ENCODE assay signal across 13 mouse cellular contexts in the genomic region with DNA sequence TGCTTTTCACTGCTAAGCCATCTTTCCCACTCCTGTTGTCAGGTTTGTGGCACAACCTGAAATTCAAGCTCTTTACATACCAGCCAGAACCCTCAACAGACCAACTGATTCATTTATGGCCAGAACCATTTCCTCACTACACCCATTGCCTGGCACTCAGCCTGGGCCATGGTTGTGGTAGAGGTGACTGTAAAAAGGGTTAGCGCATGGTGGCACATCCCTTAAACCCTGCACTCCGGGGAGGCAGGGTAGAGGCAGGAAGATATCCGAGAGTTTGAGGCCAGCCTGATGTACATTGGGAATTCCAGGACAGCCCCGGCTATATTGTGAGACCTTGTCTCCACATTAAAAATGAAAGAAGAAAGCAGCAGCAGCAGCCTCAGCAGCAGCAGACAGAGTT. TPM values are rescaled to one million over a fixed set of nuclear protein-coding genes. Genes with fewer than 3 reads are reported as not detected.
DNase-seq lines count a peak whose midpoint lies in the region; ATAC-seq lines count a peak whose summit lies in the region.
"Had no signal": no experiment of that assay in that cellular context is flagged by ENCODE, and none has a peak within 500 bp of the region (broad histone marks: within the 10 kb centered on the region; RNA-seq: fewer than 3 reads in every experiment).

No protein-coding gene starts in this region.

- H3K4me2 ChIP-seq in heart, embryonic 16.5 days (ENCODE audit: low read depth, low read length), result no peak overlapping the region
- no peak overlapping the region for H3K4me2 ChIP-seq in lung, embryonic 16.5 days (ENCODE audit: low read depth, low read length)
- no peak overlapping the region for H3K4me2 ChIP-seq in intestine, embryonic 15.5 days (replicated peaks)
- H3K4me2 ChIP-seq in stomach, embryonic 16.5 days (ENCODE audit: low read depth, low read length), result no peak overlapping the region
- H3K4me2 ChIP-seq: hindbrain, embryonic 12.5 days had no signal

- peaks cover 26% of the 10 kb centered on the region for H3K4me1 ChIP-seq in heart, embryonic 16.5 days (ENCODE audit: control insufficient read depth, insufficient read depth, low read length)
- peaks cover 49% of the 10 kb centered on the region for H3K4me1 ChIP-seq in lung, embryonic 16.5 days (replicated peaks; ENCODE audit: control insufficient read depth, insufficient read depth, low read length)
- peaks cover 28% of the 10 kb centered on the region for H3K4me1 ChIP-seq in intestine, embryonic 15.5 days (replicated peaks)
- peaks cover 20% of the 10 kb centered on the region for H3K4me1 ChIP-seq in stomach, embryonic 16.5 days (ENCODE audit: control insufficient read depth, insufficient read depth, low read length)

- no peaks in the 10 kb centered on the region for H3K9me3 ChIP-seq in heart, embryonic 16.5 days (replicated peaks; ENCODE audit: control insufficient read depth, low read length)
- H3K9me3 ChIP-seq in lung, embryonic 16.5 days (ENCODE audit: control insufficient read depth, low read length), result no peaks in the 10 kb centered on the region
- H3K9me3 ChIP-seq in intestine, embryonic 15.5 days, result no peaks in the 10 kb centered on the region
- no peaks in the 10 kb centered on the region for H3K9me3 ChIP-seq in stomach, embryonic 16.5 days (replicated peaks; ENCODE audit: control insufficient read depth, low read length)
- H3K9me3 ChIP-seq: hindbrain, embryonic 12.5 days had no signal

- H3K9ac ChIP-seq in heart, embryonic 16.5 days (ENCODE audit: low read length), result no peak overlapping the region
- no peak overlapping the region for H3K9ac ChIP-seq in lung, embryonic 16.5 days (ENCODE audit: low read length)
- no peak overlapping the region for H3K9ac ChIP-seq in intestine, embryonic 15.5 days
- no peak overlapping the region for H3K9ac ChIP-seq in stomach, embryonic 16.5 days (ENCODE audit: low read length)
- H3K9ac ChIP-seq: hindbrain, embryonic 12.5 days had no signal

- H3K36me3 ChIP-seq in heart, embryonic 16.5 days (ENCODE audit: control insufficient read depth, insufficient read depth), result no peaks in the 10 kb centered on the region
- no peaks in the 10 kb centered on the region for H3K36me3 ChIP-seq in lung, embryonic 16.5 days (ENCODE audit: control insufficient read depth, insufficient read depth, low read length)
- H3K36me3 ChIP-seq in intestine, embryonic 15.5 days, result no peaks in the 10 kb centered on the region
- H3K36me3 ChIP-seq in stomach, embryonic 16.5 days (ENCODE audit: control insufficient read depth, insufficient read depth, low read length), result no peaks in the 10 kb centered on the region
- H3K36me3 ChIP-seq: hindbrain, embryonic 12.5 days had no signal

- no peaks in the 10 kb centered on the region for H3K27me3 ChIP-seq in heart, embryonic 16.5 days (ENCODE audit: control insufficient read depth, insufficient read depth, low read length)
- H3K27me3 ChIP-seq in lung, embryonic 16.5 days (ENCODE audit: control insufficient read depth, insufficient read depth, low read depth, low read length), result no peaks in the 10 kb centered on the region
- no peaks in the 10 kb centered on the region for H3K27me3 ChIP-seq in intestine, embryonic 15.5 days (replicated peaks)
- no peaks in the 10 kb centered on the region for H3K27me3 ChIP-seq in stomach, embryonic 16.5 days (ENCODE audit: control insufficient read depth, insufficient read depth, low read length)

- 87% methylated on average over 4 of the region's 4 CpGs for WGBS in heart, embryonic 16.5 days
- 76% methylated on average over 4 of the region's 4 CpGs for WGBS in lung, embryonic 16.5 days
- 75% methylated on average over 4 of the region's 4 CpGs for WGBS in intestine, embryonic 15.5 days
- 84% methylated on average over 4 of the region's 4 CpGs for WGBS in stomach, embryonic 16.5 days

- ATAC-seq in heart, embryonic 16.5 days (replicated peaks; ENCODE audit: extremely low read depth, insufficient read depth, low FRiP score), result no peak
- no peak for ATAC-seq in lung, embryonic 16.5 days (ENCODE audit: low read depth)
- no peak for ATAC-seq in intestine, embryonic 15.5 days
- ATAC-seq in stomach, embryonic 16.5 days (ENCODE audit: insufficient read depth, low FRiP score), result no peak
- ATAC-seq: forebrain, embryonic 14.5 days had no signal

- H3K4me3 ChIP-seq in heart, embryonic 16.5 days (ENCODE audit: low read length), result no peak overlapping the region
- H3K4me3 ChIP-seq in lung, embryonic 16.5 days (ENCODE audit: low read length), result no peak overlapping the region
- no peak overlapping the region for H3K4me3 ChIP-seq in intestine, embryonic 15.5 days (replicated peaks)
- H3K4me3 ChIP-seq in stomach, embryonic 16.5 days (replicated peaks; ENCODE audit: low read length), result no peak overlapping the region
- H3K4me3 ChIP-seq: hindbrain, embryonic 12.5 days; myocyte had no signal

- DNase-seq in heart, postnatal 36 days, result no peak
- no peak for DNase-seq in lung, postnatal 36 days
- DNase-seq in left cerebral cortex, postnatal 14 days (ENCODE audit: low spot score in 2 of 2), result no peak
- DNase-seq: gastrocnemius, postnatal 14 days had no signal

- intact Hi-C loops in heart, postnatal 36 days (cut with DNase I), result loop anchor here (10.0 kb wide), 1 partner anchor 947 kb away; a partner anchor contains a TSS
- intact Hi-C loops in left cerebral cortex, postnatal 14 days (cut with DNase I), result loop anchor here (5.0 kb wide), 1 partner anchor 71 kb away; a partner anchor contains a TSS

- peak overlapping the region; percentile 55 for H3K27ac ChIP-seq in heart, embryonic 16.5 days (ENCODE audit: low read length)
- peak overlapping the region; percentile 85 for H3K27ac ChIP-seq in lung, embryonic 16.5 days (ENCODE audit: low read length)
- H3K27ac ChIP-seq in intestine, embryonic 15.5 days, result peak overlapping the region; percentile 78
- peak overlapping the region; percentile 42; the same call in 1 of the 2 replicates for H3K27ac ChIP-seq in stomach, embryonic 16.5 days (ENCODE audit: low read length)
- H3K27ac ChIP-seq: hindbrain, embryonic 12.5 days had no signal

RNA-seq across cellular contexts. Expression of a gene that starts 16.8 kb away (rescaled TPM):
- polyA plus RNA-seq in heart, embryonic 16.5 days (2015; fragmentation: Nextera tagmentation; extraction: Ambion mirVana), result 1.8 and 2.8 TPM in 2 replicates
- not detected for total RNA-seq in heart, postnatal 36 days (2021)
- polyA plus RNA-seq in lung, embryonic 16.5 days (2015; fragmentation: Nextera tagmentation; extraction: Ambion mirVana), result 7.4 and 8.4 TPM in 2 replicates
- 0.13 TPM in 1 of 2 replicates, not detected in the other for polyA plus RNA-seq in intestine, embryonic 15.5 days (2015; fragmentation: Nextera tagmentation; extraction: Ambion mirVana)
- 0.44 TPM in 1 of 2 replicates, not detected in the other for polyA plus RNA-seq in stomach, embryonic 16.5 days (2015; fragmentation: Nextera tagmentation; extraction: Ambion mirVana)
- under 1 TPM; 0.64 to 0.68 TPM for total RNA-seq in left cerebral cortex, postnatal 14 days (2021)
- total RNA-seq: adrenal gland, postnatal 14 days; gastrocnemius, postnatal 14 days; megakaryocyte progenitor cell, adult 5-6 weeks had no signal
